ENCODE assay signal across 7 mouse cellular contexts in the genomic region with DNA sequence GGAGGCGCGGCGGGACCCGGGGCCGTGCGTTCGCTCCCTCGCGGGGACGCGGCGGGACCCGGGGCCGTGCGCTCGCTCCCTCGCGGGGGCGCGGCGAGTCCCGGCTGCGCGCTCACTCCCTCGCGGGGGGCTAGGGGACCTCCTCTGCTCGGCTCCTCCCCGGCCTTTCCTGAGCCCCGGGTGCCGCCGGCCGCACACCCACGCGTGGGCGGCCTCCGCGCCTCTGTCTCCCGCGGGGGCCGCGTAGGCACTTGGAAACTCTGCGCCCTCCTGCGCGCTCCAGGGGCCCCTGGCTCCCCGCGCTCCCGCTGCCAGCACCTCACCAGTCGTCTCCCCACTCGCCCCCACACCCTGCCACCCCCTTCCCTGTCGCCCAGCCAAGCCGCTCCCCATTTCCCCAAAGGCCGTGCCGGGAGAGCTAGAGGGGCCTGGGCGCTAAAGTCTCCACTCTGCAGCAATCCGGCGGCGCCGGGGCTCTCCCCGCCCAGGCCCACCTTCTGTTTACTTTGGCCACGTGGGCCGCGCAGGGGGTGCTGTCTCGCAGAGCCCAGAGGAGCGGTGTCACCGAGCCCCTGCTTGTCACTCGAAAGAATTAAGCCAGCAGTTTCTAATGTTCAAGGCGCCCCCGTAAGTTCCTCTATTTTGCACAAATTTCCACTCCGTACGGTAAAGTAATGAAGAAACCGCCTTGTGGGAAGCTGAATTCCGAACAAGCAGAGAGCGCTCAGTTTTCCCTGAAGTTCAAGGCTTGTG. TPM values are rescaled to one million over a fixed set of nuclear protein-coding genes. Genes with fewer than 3 reads are reported as not detected.
A peak's percentile ranks its signal among the peaks of the same experiment; 100 is the strongest.
DNase-seq lines count a peak whose midpoint lies in the region; ATAC-seq and TF ChIP-seq lines count a peak whose summit lies in the region.

Gene Tet2 (minus strand): TSS at position 589 of the 753 bp plus-strand sequence.

- peak; percentile 76 for ATAC-seq in embryonic facial prominence, embryonic 12.5 days (ENCODE audit: insufficient number of reproducible peaks, insufficient read depth, low FRiP score, low TSS enrichment)
- ATAC-seq in limb, embryonic 13.5 days (ENCODE audit: low FRiP score, low read depth): peak; percentile 88
- ATAC-seq in midbrain, embryonic 14.5 days (ENCODE audit: low FRiP score, low TSS enrichment): peak; percentile 89

- TF ChIP-seq POLR2A in kidney, adult 2 months (IDR thresholded peaks at IDR 0.05; ENCODE audit: low read depth, low read length): no peak
- TF ChIP-seq POLR2A in spleen, adult 2 months (IDR thresholded peaks at IDR 0.05; ENCODE audit: low read depth, low read length): no peak

- H3K27ac ChIP-seq in embryonic facial prominence, embryonic 12.5 days: peak within 1 kb of the TSS; percentile 90
- peak within 1 kb of the TSS; percentile 97 for H3K27ac ChIP-seq in kidney, adult 2 months (ENCODE audit: insufficient read depth, low read depth, low read length)
- H3K27ac ChIP-seq in limb, embryonic 13.5 days: peak within 1 kb of the TSS; percentile 94
- peak within 1 kb of the TSS; percentile 94 for H3K27ac ChIP-seq in midbrain, embryonic 14.5 days (replicated peaks; ENCODE audit: low read depth, low read length)
- peak within 1 kb of the TSS; percentile 88 for H3K27ac ChIP-seq in spleen, adult 2 months (ENCODE audit: insufficient read depth, low read length)

- no peaks in the 10 kb centered on the region for H3K27me3 ChIP-seq in embryonic facial prominence, embryonic 12.5 days
- H3K27me3 ChIP-seq in kidney, adult 2 months (replicated peaks; ENCODE audit: control insufficient read depth, insufficient read depth, low read length): no peaks in the 10 kb centered on the region
- H3K27me3 ChIP-seq in limb, embryonic 13.5 days: no peaks in the 10 kb centered on the region
- H3K27me3 ChIP-seq in midbrain, embryonic 14.5 days (ENCODE audit: control insufficient read depth, insufficient read depth, low read length): no peaks in the 10 kb centered on the region
- H3K27me3 ChIP-seq in spleen, adult 2 months (ENCODE audit: control insufficient read depth, insufficient read depth, low read length): no peaks in the 10 kb centered on the region

- H3K4me2 ChIP-seq in embryonic facial prominence, embryonic 12.5 days (replicated peaks): peak within 1 kb of the TSS; percentile 71
- H3K4me2 ChIP-seq in limb, embryonic 13.5 days (replicated peaks): peak within 1 kb of the TSS; percentile 74
- H3K4me2 ChIP-seq in midbrain, embryonic 14.5 days (ENCODE audit: low read length): peak within 1 kb of the TSS; percentile 83

- H3K4me3 ChIP-seq in embryonic facial prominence, embryonic 12.5 days: peak within 1 kb of the TSS; percentile 83
- H3K4me3 ChIP-seq in kidney, adult 2 months (ENCODE audit: insufficient read depth, low read depth, low read length): peak within 1 kb of the TSS; percentile 100
- H3K4me3 ChIP-seq in limb, embryonic 13.5 days: peak within 1 kb of the TSS; percentile 78
- peak within 1 kb of the TSS; percentile 88 for H3K4me3 ChIP-seq in midbrain, embryonic 14.5 days (replicated peaks; ENCODE audit: low read depth, low read length)
- peak within 1 kb of the TSS; percentile 99 for H3K4me3 ChIP-seq in spleen, adult 2 months (ENCODE audit: extremely low read depth, insufficient read depth, insufficient read length)

- no peaks in the 10 kb centered on the region for H3K36me3 ChIP-seq in embryonic facial prominence, embryonic 12.5 days
- H3K36me3 ChIP-seq in kidney, adult 2 months (ENCODE audit: control insufficient read depth, insufficient read depth, low read length): no peaks in the 10 kb centered on the region
- H3K36me3 ChIP-seq in limb, embryonic 13.5 days: no peaks in the 10 kb centered on the region
- no peaks in the 10 kb centered on the region for H3K36me3 ChIP-seq in midbrain, embryonic 14.5 days (ENCODE audit: control insufficient read depth, insufficient read depth, low read length)
- no peaks in the 10 kb centered on the region for H3K36me3 ChIP-seq in spleen, adult 2 months (ENCODE audit: control insufficient read depth, insufficient read depth, low read length)

- TF ChIP-seq CTCF in kidney, adult 2 months (conservative IDR thresholded peaks at IDR 0.05; ENCODE audit: insufficient read depth, insufficient read length, low read depth, low read length): no peak
- no peak for TF ChIP-seq CTCF in spleen, adult 2 months (IDR thresholded peaks at IDR 0.05; ENCODE audit: extremely low read depth, insufficient read depth, insufficient read length, insufficient replicate concordance)

- H3K4me1 ChIP-seq in embryonic facial prominence, embryonic 12.5 days: 0 out of 2 replicates have a peak, but pooled peaks cover 3% of the 10 kb centered on the region
- H3K4me1 ChIP-seq in kidney, adult 2 months (ENCODE audit: control insufficient read depth, insufficient read depth, low read length): peaks cover 6% of the 10 kb centered on the region
- peaks cover 18% of the 10 kb centered on the region for H3K4me1 ChIP-seq in limb, embryonic 13.5 days
- peaks cover 15% of the 10 kb centered on the region for H3K4me1 ChIP-seq in midbrain, embryonic 14.5 days (ENCODE audit: control insufficient read depth, insufficient read depth, low read length)
- peaks cover 5% of the 10 kb centered on the region for H3K4me1 ChIP-seq in spleen, adult 2 months (ENCODE audit: control insufficient read depth, insufficient read depth, insufficient read length)

- H3K9ac ChIP-seq in embryonic facial prominence, embryonic 12.5 days: peak within 1 kb of the TSS; percentile 84
- peak within 1 kb of the TSS; percentile 85 for H3K9ac ChIP-seq in limb, embryonic 13.5 days
- peak within 1 kb of the TSS; percentile 84 for H3K9ac ChIP-seq in midbrain, embryonic 14.5 days (replicated peaks; ENCODE audit: low read length)

- WGBS in embryonic facial prominence, embryonic 12.5 days: under 1% methylated on average over 52 of the region's 73 CpGs
- WGBS in kidney, adult 2 months: 1% methylated on average over 70 of the region's 73 CpGs
- whole genome bisulfite sequencing in limb, embryonic 13.5 days: under 1% methylated on average over 47 of the region's 73 CpGs
- WGBS in midbrain, embryonic 14.5 days: under 1% methylated on average over 71 of the region's 73 CpGs
- 2% methylated on average over 71 of the region's 73 CpGs for WGBS in spleen, adult 2 months

- H3K9me3 ChIP-seq in embryonic facial prominence, embryonic 12.5 days: no peaks in the 10 kb centered on the region
- no peaks in the 10 kb centered on the region for H3K9me3 ChIP-seq in limb, embryonic 13.5 days
- no peaks in the 10 kb centered on the region for H3K9me3 ChIP-seq in midbrain, embryonic 14.5 days (ENCODE audit: control insufficient read depth, low read length)

- DNase-seq in adrenal gland, adult 8-10 months: peak; percentile 39
- peak; percentile 63 to 77 for DNase-seq in heart, adult 18-20 months
- peak; percentile 61 for DNase-seq in kidney, adult 2 months
- DNase-seq in midbrain, embryonic 14.5 days: peak; percentile 80
- DNase-seq in spleen, adult 2 months (ENCODE audit: low read depth in 1 of 2, low spot score in 2 of 2): peak; percentile 29 to 45

RNA-seq across cellular contexts. Expression of gene Tet2, which starts in this region (rescaled TPM):
- total RNA-seq in adrenal gland, adult 8-10 months (2022): 10 to 100 TPM; 27.6 to 77.3 (median 50.2) TPM
- polyA plus RNA-seq in embryonic facial prominence, embryonic 12.5 days (2016; fragmentation: Nextera tagmentation; extraction: Ambion mirVana): 21.8 and 22.4 TPM in 2 replicates
- 10 to 100 TPM; 13.0 to 14.0 TPM for total RNA-seq in heart, adult 18-20 months (2021)
- 15.9 and 22.6 TPM in 2 replicates for polyA plus RNA-seq in kidney, adult 2 months (2012; rRNA removed)
- 19.4 and 22.0 TPM in 2 replicates for polyA plus RNA-seq in limb, embryonic 13.5 days (2015; fragmentation: Nextera tagmentation; extraction: Ambion mirVana)
- polyA plus RNA-seq in midbrain, embryonic 14.5 days (2014; fragmentation: Nextera tagmentation; extraction: Ambion mirVana): 25.6 and 27.3 TPM in 2 replicates
- 10.5 and 13.1 TPM in 2 replicates for polyA plus RNA-seq in spleen, adult 2 months (2012; rRNA removed)

Comparison
In these comparisons a context has a peak if more than half of its experiments do, and no peak if none do; other contexts are left out.
1. Peak in every context shown above with its lines: DNase-seq, ATAC-seq, H3K4me3 ChIP-seq and H3K27ac ChIP-seq.